Mouse (Mus musculus) kidney, adult 2 months (tissue): ENCODE data around the gene Ciart.

ENCODE experiments used
- CTCF ChIP-seq: fragments of 200-500 bp; conservative IDR thresholded peaks from 2 replicates; pipeline ENCODE4 v1.5.1; 2011; ENCODE audit warnings: low read depth, mild to moderate bottlenecking, control low read depth, low read length, moderate library complexity, mixed read lengths; ENCODE audit not compliant: insufficient read depth, insufficient read length
- POLR2A ChIP-seq: fragments of 200-500 bp; IDR thresholded peaks from one replicate; pipeline ENCODE4 v1.6.1; 2011; ENCODE audit warnings: low read depth, low read length, control low read depth

DNA sequence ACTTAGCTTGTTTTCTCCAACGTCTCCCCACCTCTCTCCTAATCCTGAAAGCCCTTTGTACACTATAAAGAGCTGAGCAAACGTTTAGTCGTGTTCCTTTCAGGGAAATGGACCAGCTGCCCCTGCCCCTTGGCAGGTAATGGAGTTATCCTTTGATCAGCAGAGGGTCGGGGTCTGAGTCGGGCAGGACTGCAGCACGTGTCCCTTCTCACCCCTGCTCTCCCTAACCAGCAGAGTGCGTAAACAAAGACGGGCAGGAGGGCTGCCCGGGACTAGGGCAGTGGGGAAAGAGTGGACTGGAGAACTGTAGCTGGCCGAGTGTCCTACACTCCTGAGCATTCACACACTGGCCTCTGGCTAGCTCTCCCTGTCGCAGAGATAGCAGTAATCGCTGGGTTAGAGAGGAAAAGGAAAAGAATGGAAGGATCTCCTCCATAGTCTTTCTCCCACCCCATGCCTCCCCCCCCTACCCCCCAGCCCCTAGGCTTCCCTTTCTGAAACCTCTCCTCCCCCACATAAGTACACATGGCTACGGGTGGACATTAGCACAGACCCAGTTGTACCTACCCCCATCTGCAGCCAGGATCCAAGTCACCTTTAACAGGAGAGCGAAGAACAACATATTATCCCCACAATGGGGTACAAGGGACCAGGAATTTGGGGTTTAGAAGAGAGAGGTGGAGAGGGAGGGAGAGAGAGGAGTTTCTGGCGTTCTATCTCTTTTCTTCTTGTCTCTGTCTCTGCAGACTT lies 21.9 kb upstream of the Ciart start:
- peak; percentile 46 for TF ChIP-seq POLR2A
- TF ChIP-seq CTCF = no peak
